Mouse (Mus musculus) testis, adult 2 months (tissue): ENCODE measurements around the gene Pcdh9.

Experiments
- CTCF ChIP-seq: fragments of 200-500 bp; IDR thresholded peaks from 2 replicates; pipeline ENCODE4 v1.5.1; 2012; ENCODE audit warnings: low read depth, mild to moderate bottlenecking, inconsistent platforms, low read length, moderate library complexity; ENCODE audit not compliant: control insufficient read depth, insufficient read depth, insufficient replicate concordance
- POLR2A ChIP-seq: fragments of 200-500 bp; IDR thresholded peaks from 2 replicates; pipeline ENCODE4 v1.6.1; 2012; ENCODE audit warnings: low read depth, mild to moderate bottlenecking, inconsistent platforms, low read length, moderate library complexity; ENCODE audit not compliant: control insufficient read depth

DNA sequence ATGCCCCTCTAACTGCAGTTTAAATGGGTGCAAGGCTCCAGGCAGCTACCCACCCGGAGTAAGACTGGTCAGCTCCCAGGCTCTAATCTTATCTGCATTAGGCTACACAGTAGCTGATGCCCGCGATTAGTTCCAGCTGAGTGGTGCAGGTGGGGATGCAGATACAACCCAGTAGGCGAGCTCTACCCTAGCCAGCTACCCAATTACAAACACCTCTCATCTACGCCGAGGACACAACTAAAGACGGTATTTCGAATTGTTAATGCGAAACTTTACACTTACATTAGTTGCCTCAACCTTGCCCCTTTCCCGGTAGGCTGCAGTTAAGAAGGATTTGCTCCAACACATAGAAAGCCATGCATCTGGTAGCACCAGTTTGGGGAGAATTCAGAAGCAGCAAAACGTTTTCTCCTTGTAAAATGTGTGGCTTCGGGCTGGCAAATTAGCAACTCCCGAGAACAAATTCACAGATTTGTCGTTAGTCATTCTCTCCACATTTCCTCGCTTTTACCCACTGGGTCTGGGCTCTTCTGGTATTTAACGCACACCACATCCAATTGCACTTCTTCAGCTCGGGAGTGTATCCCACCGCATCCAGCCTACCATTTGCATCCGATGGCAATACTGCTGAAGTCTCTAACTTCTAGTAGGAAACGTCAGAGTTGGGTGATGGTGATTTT, 500 bp downstream of the Pcdh9 start:
- TF ChIP-seq POLR2A, result no peak
- no peak for TF ChIP-seq CTCF
